Mouse (Mus musculus) layer of hippocampus, postnatal 14 days (tissue): ENCODE measurements around the gene Ogfr. TPM values are rescaled to one million over a fixed set of nuclear protein-coding genes. Genes with fewer than 3 reads are reported as not detected.
A peak's percentile ranks its signal among the peaks of the same experiment; 100 is the strongest.

ENCODE experiments used
- DNase-seq, 2 experiments: peaks; one replicate each; pipeline ENCODE4 v3.0.0; 2021 to 2022; ENCODE audit warnings: low spot score in 2 of 2, mixed read lengths in 1 of 2
- long read RNA-seq, 2 experiments: library from polyadenylated mRNA; stranded (forward); transcript quantifications; one replicate each; pipeline ENCODE4 v2.0.0; 2021
- total RNA-seq, 2 experiments: library from RNA; stranded (reverse); gene quantifications; 2 replicates each; pipeline ENCODE4 v1.2.3; 2021

Gene Ogfr
- 10 to 100 TPM; 63.3 to 65.1 TPM for total RNA-seq
- long read RNA-seq, experiment 1, transcript Ogfr-201 (7 exons, 2,449 nt) = major isoform, 35 of 43 reads
- long read RNA-seq, experiment 1, partial matches to known transcripts = 2 of 43 reads
- long read RNA-seq, experiment 1, other reads (novel, unspliced or antisense) = 6 of 43 reads
- long read RNA-seq, experiment 2, transcript Ogfr-201 (7 exons, 2,449 nt) = major isoform, 40 of 56 reads
- long read RNA-seq, experiment 2, partial matches to known transcripts = 2 of 56 reads
- long read RNA-seq, experiment 2, other reads (novel, unspliced or antisense) = 14 of 56 reads

DNA sequence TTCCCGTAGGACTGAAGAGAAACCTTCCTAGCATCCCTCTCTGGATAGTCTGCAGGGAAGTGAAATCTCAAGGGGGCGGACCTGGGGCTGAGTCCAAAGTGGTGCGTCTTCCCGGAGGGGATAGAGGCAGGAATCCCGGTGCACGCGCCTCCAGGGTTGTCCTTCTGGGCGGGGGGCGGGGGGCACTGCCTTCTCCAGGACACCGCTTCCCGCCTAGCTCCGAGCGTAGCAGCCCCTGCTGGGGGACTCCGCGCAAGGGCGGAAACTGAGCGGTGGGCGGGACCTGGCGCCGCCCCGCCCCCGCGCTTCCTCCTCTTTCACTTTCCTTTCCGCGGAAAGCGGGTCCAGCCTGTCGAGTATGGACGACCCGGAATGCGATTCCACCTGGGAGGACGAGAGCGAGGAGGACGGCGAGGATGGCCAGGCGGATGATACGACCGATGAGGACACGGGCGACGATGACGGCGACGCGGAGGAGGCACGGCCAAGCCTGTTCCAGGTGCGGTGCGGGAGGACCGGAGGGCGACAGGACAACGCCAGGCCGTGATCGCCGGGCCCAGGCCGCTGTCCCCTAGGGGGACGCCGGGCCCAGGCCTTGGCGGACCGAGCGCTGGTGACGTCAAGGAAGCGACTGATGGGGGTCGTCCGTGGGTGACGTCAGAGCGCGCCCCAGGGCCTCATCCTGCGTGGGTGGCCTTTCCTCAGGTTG, at the start of gene Ogfr:
Gene Ogfr (plus strand): TSS at position 123 of the 709 bp plus-strand sequence.
- DNase-seq = peak; percentile 81 to 85

DNA sequence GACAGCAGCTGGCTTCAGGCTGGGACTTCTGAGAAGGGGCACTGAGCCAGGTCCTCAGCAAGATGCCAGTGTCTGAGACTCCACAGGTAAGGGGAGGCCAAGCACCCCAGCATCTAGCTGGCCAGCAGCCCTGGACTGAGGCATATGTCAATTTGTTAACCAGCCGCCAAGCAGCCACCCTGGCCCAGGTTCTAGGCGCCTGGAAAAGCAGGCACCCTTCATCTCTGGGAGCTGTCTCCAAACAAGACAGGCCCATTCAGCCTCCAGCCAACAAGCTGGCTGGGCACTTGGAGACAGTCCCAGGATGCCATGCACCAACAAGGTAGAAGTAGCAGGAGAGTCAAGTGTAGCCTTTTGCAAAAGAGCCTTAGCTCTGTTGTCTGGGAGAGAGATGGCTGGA, 45.4 kb upstream of the Ogfr start:
- DNase-seq = no peak

DNA sequence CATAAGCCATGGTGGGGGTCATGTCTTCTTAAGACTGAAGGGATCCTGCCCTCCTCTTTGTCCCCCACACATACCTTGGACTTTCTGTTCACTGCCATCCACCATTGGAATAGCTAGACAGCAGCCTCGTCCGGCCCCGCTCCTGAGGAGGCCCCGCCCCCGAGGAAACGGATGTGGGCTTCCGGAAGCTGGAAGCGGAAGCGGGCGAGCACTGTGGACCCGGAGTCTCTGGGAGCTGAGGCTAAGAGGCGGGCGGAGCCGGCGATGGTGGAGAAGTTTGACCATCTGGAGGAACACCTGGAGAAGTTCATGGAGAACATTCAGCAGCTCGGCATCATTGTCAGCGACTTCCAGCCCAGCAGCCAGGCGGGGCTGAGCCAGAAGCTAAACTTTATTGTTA, 44.0 kb upstream of the Ogfr start:
- DNase-seq = no peak

DNA sequence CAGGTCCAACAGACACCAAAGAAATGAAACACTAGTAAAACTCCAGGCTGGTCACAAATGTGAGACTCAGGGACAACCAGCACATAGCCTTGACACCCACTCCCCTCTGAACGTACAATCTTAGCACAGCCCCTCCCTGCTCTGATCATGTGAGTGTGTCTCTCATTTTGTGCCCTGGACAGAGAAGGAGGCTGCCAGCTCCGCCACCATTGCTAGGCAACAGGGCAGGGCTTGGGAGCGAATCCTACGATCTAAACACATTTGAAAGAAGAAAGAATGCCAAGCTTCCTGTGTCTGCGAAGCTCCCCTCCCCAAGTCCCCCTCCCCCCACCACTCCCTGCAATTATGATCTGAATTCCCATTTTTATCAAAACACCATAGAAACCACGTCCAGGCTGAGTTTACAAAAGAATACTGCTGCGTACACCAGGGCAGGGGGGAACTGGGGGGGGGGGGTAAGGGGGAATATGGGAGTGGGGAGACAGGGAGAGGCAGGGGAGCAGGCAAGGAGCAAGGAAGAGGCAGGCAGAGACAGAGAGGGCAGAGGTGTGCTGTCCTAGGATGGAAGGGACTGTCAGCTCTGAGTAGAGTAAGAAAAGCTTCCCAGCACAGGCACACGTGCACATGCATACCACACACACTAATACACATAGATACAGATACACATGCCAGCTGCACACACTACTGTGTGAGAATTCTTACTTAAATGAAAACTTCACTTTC, 41.5 kb upstream of the Ogfr start:
- no peak for DNase-seq

DNA sequence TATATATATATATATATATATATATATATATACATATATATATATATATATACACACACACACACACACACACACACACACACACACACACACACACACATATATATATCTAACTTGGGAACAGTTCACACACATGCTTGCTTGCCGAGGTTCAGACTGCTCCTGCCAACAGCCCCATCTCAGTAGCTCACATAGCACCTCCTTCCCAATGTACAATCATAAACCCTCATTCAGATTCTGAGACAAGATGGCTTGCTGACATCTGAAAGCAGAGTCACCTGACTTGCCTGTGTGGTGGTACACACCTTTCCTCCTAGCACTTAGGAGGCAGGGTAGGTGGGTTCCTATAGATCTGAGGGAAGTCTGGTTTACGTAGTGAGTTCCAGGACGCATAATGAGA, 36.7 kb upstream of the Ogfr start:
- DNase-seq = no peak

DNA sequence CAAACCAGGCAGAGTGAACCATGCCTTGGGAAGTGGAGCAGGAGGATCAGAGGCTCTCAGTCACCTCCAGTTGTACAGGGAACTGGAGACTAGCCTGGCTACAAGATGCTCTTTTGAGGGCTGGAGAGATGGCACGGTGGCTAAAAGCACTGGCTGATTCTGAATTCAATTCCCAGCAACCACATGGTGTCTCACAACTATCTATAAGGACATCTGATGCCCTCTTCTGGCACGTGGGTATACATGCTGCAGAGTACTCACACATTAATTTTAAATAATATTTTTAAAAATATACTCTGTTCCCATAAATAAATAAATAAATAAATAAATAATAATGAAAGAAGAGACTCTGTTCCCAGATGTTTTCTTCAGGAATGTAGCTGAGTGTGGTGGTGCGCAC, 33.8 kb upstream of the Ogfr start:
- DNase-seq = no peak

DNA sequence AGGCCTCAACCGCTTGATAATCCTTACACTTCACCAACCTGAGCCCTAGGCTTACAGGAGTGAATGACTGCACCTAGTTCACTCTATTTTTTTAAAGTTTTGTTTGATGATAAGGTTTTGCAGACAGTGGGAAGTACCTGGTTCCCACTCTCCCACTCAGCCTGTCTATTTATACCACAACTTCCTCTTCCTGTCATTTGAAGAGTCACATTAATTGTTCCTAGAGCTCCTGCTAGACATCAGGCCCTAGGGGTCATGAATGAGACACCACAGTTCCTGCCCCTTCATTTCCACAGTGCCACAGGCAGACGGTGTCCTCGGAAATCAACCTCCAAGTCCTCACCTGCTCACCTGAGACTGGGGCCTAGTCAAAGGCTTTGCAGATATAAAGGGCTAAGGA, 32.6 kb upstream of the Ogfr start:
- no peak for DNase-seq

DNA sequence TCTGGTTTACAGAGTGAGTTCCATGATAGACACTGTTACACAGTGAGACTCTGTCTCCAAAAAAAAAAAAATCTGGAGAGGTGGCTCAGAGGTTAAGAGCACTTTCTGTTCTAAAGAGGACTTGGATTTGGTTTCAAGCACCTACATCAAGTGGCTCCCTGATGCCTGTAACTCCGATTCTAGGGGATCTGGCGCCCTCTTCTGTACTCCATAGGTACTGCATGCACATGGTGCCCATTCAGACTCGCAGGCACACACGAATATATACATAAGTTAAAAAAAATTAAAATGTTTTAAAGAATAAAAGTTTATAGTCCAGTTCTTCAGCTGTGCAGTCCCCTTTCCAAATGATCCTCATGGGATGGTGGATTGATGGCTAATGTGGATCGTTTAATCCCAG, 28.8 kb upstream of the Ogfr start:
- no peak for DNase-seq

DNA sequence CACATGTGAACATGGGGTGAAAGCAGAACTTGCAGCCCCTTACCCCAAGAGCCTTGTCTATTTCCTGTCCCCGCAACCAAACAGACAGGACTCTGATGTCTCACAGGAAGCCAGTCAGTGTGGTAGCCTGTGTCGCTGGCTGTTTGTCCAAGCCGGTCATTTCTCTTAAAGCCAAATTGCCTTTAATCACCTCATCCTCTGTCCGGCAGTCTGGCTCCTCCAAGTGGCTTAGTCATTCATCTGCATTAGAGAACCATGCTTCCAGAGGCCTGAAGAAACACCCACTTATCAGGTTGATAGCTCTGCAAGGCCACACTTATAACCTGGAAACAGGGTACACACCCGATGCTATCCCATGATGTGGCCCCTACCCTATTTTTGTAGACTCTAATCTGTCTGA, 26.9 kb upstream of the Ogfr start:
- no peak for DNase-seq

DNA sequence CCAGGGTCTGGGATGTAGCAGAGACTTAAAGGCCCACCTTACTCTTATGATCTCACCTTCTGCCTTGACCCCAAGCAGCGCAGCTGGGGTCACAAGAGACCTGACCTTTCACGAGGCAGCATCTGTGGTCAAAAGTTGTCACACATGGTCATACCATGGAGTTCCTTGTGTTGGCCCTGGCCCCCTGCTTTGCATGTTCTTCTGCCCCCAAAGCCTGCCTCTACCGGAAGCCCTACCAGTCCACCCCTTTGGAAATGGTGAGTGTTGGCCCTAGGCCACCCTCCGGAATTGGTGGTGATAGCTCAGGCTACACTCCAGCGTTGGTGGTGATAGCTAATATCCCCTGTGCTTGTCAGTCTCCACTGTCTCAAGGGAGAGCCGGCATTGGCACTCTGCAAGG, 25.7 kb upstream of the Ogfr start:
- DNase-seq = no peak

DNA sequence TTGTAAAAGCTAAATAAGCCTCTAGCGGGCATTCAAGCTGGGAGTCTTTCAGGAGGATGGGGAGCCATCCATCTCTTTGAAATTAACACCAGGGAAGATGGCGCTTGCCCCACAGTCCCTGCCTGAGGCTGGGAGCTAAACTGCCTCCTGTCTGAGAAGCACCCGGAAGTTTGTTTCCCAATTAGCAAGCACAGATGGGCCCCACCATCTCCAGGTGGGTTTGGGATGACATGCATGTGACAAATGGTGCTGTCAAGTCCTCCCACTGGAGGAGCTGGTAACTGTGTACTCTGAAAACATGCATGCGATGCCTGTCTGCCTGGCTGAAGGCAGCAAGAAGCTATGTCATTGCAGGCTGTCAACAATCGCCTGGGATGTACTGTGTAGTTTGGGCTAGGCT, 25.2 kb upstream of the Ogfr start:
- peak; percentile 43 to 46 for DNase-seq

DNA sequence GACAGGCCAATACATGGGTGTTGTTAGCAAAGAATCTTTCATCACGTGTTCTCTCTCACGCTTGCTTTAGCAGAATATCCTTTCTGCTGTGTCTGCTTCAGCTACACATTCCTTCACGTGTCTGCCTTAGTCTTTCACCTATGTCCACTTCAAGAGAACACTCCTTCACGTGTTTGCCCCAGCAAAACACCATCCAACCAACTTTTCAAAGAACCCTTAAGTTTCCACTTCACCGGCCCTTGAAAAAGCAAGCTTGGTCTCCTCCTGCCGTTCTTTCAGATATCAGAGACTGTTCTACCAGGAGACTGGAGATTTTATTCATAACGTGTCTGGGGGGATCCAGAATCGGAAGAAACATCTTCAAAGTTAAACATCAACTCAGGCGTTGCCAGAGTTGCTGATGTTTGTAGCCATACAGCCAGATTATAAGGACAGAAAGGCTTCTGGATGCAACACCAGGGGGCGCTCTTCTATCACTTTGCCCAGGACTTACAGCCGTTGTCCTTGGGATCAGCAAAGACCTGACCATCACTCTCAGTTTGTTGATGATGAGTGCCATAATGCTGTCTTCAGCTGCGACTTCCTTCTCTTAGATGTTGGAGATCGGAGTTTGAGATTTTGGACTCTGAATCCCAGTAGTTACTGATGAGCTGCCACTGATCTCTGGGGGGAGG, 22.7 kb upstream of the Ogfr start:
- DNase-seq = no peak

DNA sequence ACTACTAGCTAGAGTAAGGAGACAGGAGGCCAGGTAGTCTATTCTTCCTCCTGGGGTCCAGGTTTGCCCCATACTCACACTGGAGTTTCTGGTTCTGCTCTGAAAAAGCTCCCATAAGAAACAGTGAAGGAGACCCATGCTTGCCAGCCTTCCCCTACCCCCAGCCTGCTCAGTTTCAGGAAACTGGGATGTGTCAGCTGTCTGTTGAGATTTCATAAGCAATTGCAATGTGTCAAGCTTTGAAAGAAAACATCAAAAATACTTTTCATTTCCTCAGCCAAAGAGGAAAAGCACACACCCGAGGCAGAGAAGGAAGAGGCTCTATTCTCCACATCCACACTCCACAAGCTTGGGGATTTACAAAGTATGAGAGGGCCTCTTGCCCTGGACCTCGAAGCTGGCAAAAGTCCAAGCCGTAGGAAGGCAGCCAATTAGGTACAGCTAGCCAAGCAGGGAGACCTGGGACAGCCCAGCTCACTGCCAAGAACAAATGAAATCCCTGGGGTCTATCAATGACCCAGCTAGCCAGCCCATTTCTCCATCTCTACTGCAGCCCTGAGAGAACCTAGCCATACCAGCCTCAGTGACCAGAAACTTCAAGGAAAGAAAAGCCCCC, 19.9 kb upstream of the Ogfr start:
- DNase-seq = peak; percentile 42 to 54

DNA sequence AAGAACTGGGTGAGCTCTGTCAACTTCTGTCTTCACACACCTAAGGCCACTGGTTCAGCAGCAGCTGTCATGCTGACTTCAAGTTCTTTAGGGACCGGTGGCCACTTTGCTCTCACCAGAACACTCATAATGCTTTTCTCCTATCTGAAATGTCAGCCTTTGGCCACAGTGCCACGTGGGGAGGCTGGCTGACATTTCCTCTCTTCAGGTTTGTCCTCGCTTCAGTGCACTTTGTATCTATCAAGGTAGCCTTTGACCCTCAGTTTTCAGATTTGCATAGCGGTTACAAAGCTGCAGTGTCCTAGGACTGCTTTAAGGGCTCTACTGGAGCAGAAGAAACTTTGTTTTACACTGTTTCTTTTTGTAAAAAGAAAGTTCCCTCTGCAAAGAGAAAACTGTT, 12.6 kb upstream of the Ogfr start:
- no peak for DNase-seq

DNA sequence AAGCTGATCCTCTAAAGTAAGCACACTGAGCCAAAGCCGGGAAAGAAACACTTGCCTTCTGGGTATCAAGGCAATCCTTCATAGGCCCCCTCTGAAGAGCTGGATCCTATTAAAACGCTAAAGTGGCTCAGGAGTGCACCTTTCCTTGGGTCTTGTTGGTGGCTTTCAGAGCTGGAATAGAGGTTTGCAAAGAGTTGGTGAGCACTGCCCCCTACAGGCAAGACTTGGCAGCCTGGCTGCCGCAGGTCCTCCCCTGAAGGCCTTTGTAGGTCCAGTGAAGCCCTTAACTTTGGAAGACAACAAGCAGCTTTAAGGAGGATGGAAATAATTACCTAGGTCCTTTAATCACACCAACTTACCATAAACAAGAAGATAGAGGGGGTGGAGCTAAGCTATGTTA, 10.4 kb upstream of the Ogfr start:
- peak; percentile 64 to 69 for DNase-seq

DNA sequence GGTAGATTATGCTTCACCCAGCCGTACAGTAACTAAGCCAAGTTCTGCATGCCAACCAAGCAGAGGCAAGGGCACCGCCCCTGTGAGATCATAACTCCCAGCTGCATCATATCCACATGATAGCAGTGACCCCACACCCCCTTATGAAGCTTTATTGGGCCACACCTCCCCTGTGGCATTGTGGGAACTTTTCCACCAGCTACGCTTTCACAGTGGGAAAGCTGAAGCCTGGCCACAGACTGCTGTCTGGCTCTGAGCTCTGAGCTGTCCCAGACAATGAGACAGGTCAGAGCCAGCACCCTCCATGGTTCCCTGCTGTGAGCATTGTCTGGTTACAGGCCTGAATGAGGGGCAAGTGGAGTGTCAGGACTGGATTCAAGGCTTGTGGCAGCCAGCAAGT, 8.0 kb upstream of the Ogfr start, which contains the start of gene Mrgbp:
Gene Mrgbp (plus strand): TSS at position 303 of the 400 bp plus-strand sequence.
- no peak for DNase-seq

DNA sequence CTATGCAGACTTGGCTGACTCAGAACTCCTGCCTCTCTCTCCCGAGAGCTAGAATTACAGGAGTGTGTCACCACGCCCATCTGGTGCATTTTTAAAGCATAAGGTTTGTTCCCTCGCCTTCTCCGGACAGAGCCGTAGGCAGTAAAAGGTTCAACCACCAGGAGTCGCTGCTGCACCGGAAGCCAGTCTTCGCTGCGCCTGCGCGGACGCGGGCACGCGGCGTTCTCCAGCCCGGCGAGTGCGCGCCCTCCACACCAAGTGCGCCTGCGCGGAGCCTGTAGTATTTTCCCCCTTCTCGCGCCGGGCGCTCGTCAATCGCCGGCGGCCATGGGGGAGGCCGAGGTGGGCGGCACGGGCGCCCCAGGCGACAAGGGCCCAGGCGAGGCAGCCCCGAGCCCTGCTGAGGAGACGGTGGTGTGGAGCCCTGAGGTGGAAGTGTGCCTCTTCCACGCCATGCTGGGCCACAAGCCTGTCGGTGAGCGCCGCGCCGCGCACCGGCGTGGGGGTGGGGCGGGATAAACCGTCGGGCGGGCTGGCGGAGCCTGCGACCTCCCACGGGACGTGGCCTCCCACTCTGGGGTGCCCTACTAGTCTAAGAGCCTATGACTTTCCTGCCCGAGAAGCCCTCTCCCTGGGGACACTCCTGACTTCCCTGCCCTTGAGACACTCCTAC, 6.4 kb upstream of the Ogfr start:
- peak; percentile 97 to 98 for DNase-seq

DNA sequence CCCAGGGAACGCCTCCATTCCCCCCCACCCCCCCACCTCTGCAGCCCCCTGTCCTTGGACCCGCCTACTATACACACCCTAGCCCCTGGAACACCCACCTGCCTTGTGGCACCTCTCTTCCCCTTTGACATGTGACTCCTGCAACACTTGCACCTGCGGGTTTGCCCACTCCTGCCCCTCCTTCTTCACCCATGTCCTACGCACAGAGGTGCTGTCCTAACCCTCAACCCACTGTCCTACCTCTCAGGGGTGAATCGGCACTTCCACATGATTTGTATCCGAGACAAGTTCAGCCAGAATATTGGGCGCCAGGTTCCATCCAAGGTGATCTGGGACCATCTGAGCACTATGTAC, 5.9 kb upstream of the Ogfr start:
- DNase-seq = no peak

DNA sequence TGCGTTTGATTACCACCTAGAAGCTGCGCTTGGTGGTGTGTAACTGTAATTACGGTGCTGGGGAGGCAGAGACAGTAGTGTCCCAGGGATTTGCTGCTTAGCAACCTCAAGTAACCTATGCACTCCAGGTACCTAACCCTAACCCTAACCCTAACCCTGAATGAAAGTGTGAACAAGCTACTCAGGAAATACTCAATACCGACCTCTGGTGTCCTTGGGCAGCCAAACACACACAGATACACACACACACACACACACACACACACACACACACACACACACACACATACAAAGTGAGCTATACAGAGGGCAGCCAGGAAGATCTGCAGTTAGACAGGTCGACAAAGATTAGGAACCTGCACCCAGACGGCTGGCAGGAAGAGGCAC, 316 bp upstream of the Ogfr start:
- no peak for DNase-seq

DNA sequence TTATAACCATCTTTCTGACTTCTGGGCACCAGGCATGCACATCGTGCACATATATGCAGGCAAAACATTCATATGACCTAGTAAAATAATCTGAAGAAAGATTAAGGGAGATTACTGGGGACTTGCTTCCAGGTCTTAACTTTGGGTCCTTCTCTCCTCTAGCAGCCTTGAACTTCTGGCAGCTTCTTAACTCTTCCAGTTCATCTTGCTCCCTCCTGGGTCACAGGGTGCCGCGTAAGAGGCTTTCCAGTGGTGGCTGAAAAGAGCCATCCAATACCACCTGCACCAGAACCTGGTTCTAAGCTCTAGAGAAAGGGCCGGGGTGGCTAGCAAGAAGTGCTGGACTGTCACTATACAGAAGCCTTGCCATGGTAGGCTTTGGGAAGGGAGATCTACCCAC, 8.4 kb downstream of the Ogfr start, which contains the start of gene Col9a3:
Gene Col9a3 (plus strand): TSS at position 301 of the 400 bp plus-strand sequence.
- DNase-seq = no peak
